Mouse (Mus musculus): ENCODE measurements around the gene Hist1h2ag. TPM values are rescaled to one million over a fixed set of nuclear protein-coding genes. Genes with fewer than 3 reads are reported as not detected.
"Not testable (repeated sequence)": the region's sequence is repeated elsewhere in the genome, so short reads cannot be mapped to it uniquely, and the experiment has no call there.

The Hist1h2ag gene
- 18.7 and 42.5 TPM in 2 replicates for polyA plus RNA-seq (2016; fragmentation: Nextera tagmentation; extraction: Ambion mirVana)

- WGBS = under 1% methylated on average over 52 of the region's 80 CpGs
These were observed at the start of gene Hist1h2ag, which contains the start of gene Hist1h2bj for GRCm38 (mm10) chr13:22042568-22043502. Gene Hist1h2ag (minus strand): TSS chr13:22042944. Gene Hist1h2bj (plus strand): TSS chr13:22043214.

GRCm38 (mm10) chr13:22084140-22084539 lies 41.4 kb upstream of the Hist1h2ag start, which contains the start of gene Vmn1r188:
Gene Vmn1r188 (plus strand): TSS chr13:22084440.
- not testable (repeated sequence) for H3K4me1 ChIP-seq; DNase-seq (ENCODE audit: low spot score); H3K9me3 ChIP-seq; H3K4me3 ChIP-seq; H3K36me3 ChIP-seq; H3K27me3 ChIP-seq (ENCODE audit: insufficient read depth, poor library complexity, severe bottlenecking); H3K27ac ChIP-seq
- WGBS = 74% methylated on average over 1 of the region's 1 CpGs

More at GRCm38 (mm10) chr13:22042568-22043502, at the start of gene Hist1h2ag, which contains the start of gene Hist1h2bj:
- not testable (repeated sequence) for H3K9me3 ChIP-seq; H3K36me3 ChIP-seq; H3K27me3 ChIP-seq (ENCODE audit: insufficient read depth, poor library complexity, severe bottlenecking); H3K4me1 ChIP-seq
- Histone ChIP-seq H3K27ac (peak within 1 kb of the TSS; percentile 87), H3K4me3 (peak within 1 kb of the TSS; percentile 53)
- DNase-seq (ENCODE audit: low spot score) = peak; percentile 97

- no peak for DNase-seq (ENCODE audit: low spot score)
- H3K4me3 ChIP-seq = no peak overlapping the region
- H3K27ac ChIP-seq = no peak overlapping the region
- 0 out of 2 replicates have a peak, but pooled peaks cover 2% of the 10 kb centered on the region for H3K9me3 ChIP-seq
- H3K4me1 ChIP-seq = no peaks in the 10 kb centered on the region
- H3K36me3 ChIP-seq = no peaks in the 10 kb centered on the region
- WGBS = 47% methylated on average over 1 of the region's 1 CpGs
- H3K27me3 ChIP-seq (ENCODE audit: insufficient read depth, poor library complexity, severe bottlenecking) = no peaks in the 10 kb centered on the region
These were observed 20.7 kb upstream of the Hist1h2ag start for GRCm38 (mm10) chr13:22063468-22063867.

GRCm38 (mm10) chr13:22061422-22061821 lies 18.7 kb upstream of the Hist1h2ag start:
- H3K27ac ChIP-seq = no peak overlapping the region
- whole genome bisulfite sequencing = 72% methylated on average over 1 of the region's 1 CpGs
- no peak for DNase-seq (ENCODE audit: low spot score)
- H3K4me1 ChIP-seq = no peaks in the 10 kb centered on the region
- no peak overlapping the region for H3K4me3 ChIP-seq
- H3K9me3 ChIP-seq = 0 out of 2 replicates have a peak, but pooled peaks cover 1% of the 10 kb centered on the region
- H3K27me3 ChIP-seq (ENCODE audit: insufficient read depth, poor library complexity, severe bottlenecking) = no peaks in the 10 kb centered on the region
- H3K36me3 ChIP-seq = no peaks in the 10 kb centered on the region

GRCm38 (mm10) chr13:22053754-22054153 lies 11.0 kb upstream of the Hist1h2ag start:
- no peak for DNase-seq (ENCODE audit: low spot score)
- no peak overlapping the region for H3K27ac ChIP-seq
- H3K9me3 ChIP-seq = no peaks in the 10 kb centered on the region
- H3K27me3 ChIP-seq (ENCODE audit: insufficient read depth, poor library complexity, severe bottlenecking) = no peaks in the 10 kb centered on the region
- H3K4me3 ChIP-seq = no peak overlapping the region
- 94% methylated on average over 1 of the region's 1 CpGs for WGBS
- H3K36me3 ChIP-seq = no peaks in the 10 kb centered on the region
- no peaks in the 10 kb centered on the region for H3K4me1 ChIP-seq

GRCm38 (mm10) chr13:22051523-22051859 lies 8.7 kb upstream of the Hist1h2ag start:
- Histone ChIP-seq H3K4me3 (peak overlapping the region; percentile 64), H3K9me3 (no peaks in the 10 kb centered on the region), H3K27me3 (ENCODE audit: insufficient read depth, poor library complexity, severe bottlenecking) (no peaks in the 10 kb centered on the region), H3K4me1 (no peaks in the 10 kb centered on the region), H3K36me3 (no peaks in the 10 kb centered on the region), H3K27ac (peak overlapping the region; percentile 87)
- 13% methylated on average over 5 of the region's 5 CpGs for WGBS
- DNase-seq (ENCODE audit: low spot score) = no peak

- under 1% methylated on average over 52 of the region's 52 CpGs for WGBS
- no peaks in the 10 kb centered on the region for H3K36me3 ChIP-seq
- no peaks in the 10 kb centered on the region for H3K9me3 ChIP-seq
- DNase-seq (ENCODE audit: low spot score) = peak; percentile 97
- no peaks in the 10 kb centered on the region for H3K27me3 ChIP-seq (ENCODE audit: insufficient read depth, poor library complexity, severe bottlenecking)
- peak overlapping the region; percentile 64 for H3K4me3 ChIP-seq
- H3K4me1 ChIP-seq = no peaks in the 10 kb centered on the region
- H3K27ac ChIP-seq = peak overlapping the region; percentile 87
These were observed 8.1 kb upstream of the Hist1h2ag start for GRCm38 (mm10) chr13:22050591-22051522.

GRCm38 (mm10) chr13:22049737-22050440 lies 7.1 kb upstream of the Hist1h2ag start:
- peak; percentile 84 for DNase-seq (ENCODE audit: low spot score)
- no peaks in the 10 kb centered on the region for H3K4me1 ChIP-seq
- WGBS = 2% methylated on average over 14 of the region's 14 CpGs
- peak overlapping the region; percentile 64 for H3K4me3 ChIP-seq
- no peaks in the 10 kb centered on the region for H3K27me3 ChIP-seq (ENCODE audit: insufficient read depth, poor library complexity, severe bottlenecking)
- peak overlapping the region; percentile 87 for H3K27ac ChIP-seq
- no peaks in the 10 kb centered on the region for H3K9me3 ChIP-seq
- H3K36me3 ChIP-seq = no peaks in the 10 kb centered on the region

- Histone ChIP-seq H3K27me3 (ENCODE audit: insufficient read depth, poor library complexity, severe bottlenecking) (no peaks in the 10 kb centered on the region), H3K9me3 (no peaks in the 10 kb centered on the region), H3K4me3 (no peak overlapping the region), H3K4me1 (0 out of 2 replicates have a peak, but pooled peaks cover 3% of the 10 kb centered on the region), H3K27ac (no peak overlapping the region), H3K36me3 (no peaks in the 10 kb centered on the region)
- WGBS = 85% methylated on average over 2 of the region's 2 CpGs
- no peak for DNase-seq (ENCODE audit: low spot score)
These were observed 6.3 kb upstream of the Hist1h2ag start for GRCm38 (mm10) chr13:22049041-22049440.

- Histone ChIP-seq H3K4me3 (no peak overlapping the region), H3K27ac (no peak overlapping the region), H3K4me1 (peaks cover 6% of the 10 kb centered on the region; the same call in 1 of the 2 replicates), H3K36me3 (no peaks in the 10 kb centered on the region), H3K9me3 (no peaks in the 10 kb centered on the region), H3K27me3 (ENCODE audit: insufficient read depth, poor library complexity, severe bottlenecking) (no peaks in the 10 kb centered on the region)
- peak; percentile 70 for DNase-seq (ENCODE audit: low spot score)
- WGBS = 48% methylated on average over 2 of the region's 2 CpGs
These were observed 2.6 kb upstream of the Hist1h2ag start for GRCm38 (mm10) chr13:22045311-22045710.

GRCm38 (mm10) chr13:22044432-22045155 lies 1.9 kb upstream of the Hist1h2ag start:
- DNase-seq (ENCODE audit: low spot score) = peak; percentile 61
- Histone ChIP-seq H3K27ac (no peak overlapping the region), H3K9me3 (no peaks in the 10 kb centered on the region), H3K4me3 (0 out of 2 replicates have a peak overlapping the region, but pooled peaks have one; percentile 53), H3K4me1 (peaks cover 6% of the 10 kb centered on the region; the same call in 1 of the 2 replicates), H3K36me3 (no peaks in the 10 kb centered on the region), H3K27me3 (ENCODE audit: insufficient read depth, poor library complexity, severe bottlenecking) (no peaks in the 10 kb centered on the region)
- WGBS = 90% methylated on average over 6 of the region's 6 CpGs
